Mouse (Mus musculus) megakaryocyte, adult 5-6 weeks (primary cell): Measurements from ENCODE around the gene Gtpbp6. TPM values are rescaled to one million over a fixed set of nuclear protein-coding genes. Genes with fewer than 3 reads are reported as not detected.
A peak's percentile ranks its signal among the peaks of the same experiment; 100 is the strongest.
"Not testable (repeated sequence)": the region's sequence is repeated elsewhere in the genome, so short reads cannot be mapped to it uniquely, and the experiment has no call there.

Experiments
- ATAC-seq: 2 replicates; pipeline ENCODE4 v1.8.0; 2016; ENCODE audit warnings: mild to moderate bottlenecking, inconsistent platforms; ENCODE audit not compliant: poor library complexity, severe bottlenecking
- total RNA-seq, 2 experiments: library from RNA; stranded (forward) in 1 of 2; stranded (reverse) in 1 of 2; fragments of 153-499, 151-499 nt in 1 of 2; fragments of 221-1000, 200-1000 nt in 1 of 2; gene quantifications; 2 replicates each; pipeline versions ENCODE4 v1.2.3 to v1.2.4; 2015 to 2017

The Gtpbp6 gene
- total RNA-seq, 2 experiments from 2014 or later = 14.5 to 17.9 TPM

- peak; percentile 29 for ATAC-seq
These were observed 6.9 kb downstream of the Gtpbp6 start for GRCm38 (mm10) chr5:110100921-110101631.

- no peak for ATAC-seq
These were observed 8.1 kb downstream of the Gtpbp6 start, which contains the start of gene Plcxd1 for GRCm38 (mm10) chr5:110099656-110100580. Gene Plcxd1, plus strand, starts transcription at chr5:110099969.

- ATAC-seq = no peak
These were observed 9.0 kb downstream of the Gtpbp6 start for GRCm38 (mm10) chr5:110098991-110099477.

- peak; percentile 38 for ATAC-seq
These were observed 13.2 kb downstream of the Gtpbp6 start for GRCm38 (mm10) chr5:110094847-110095213.

GRCm38 (mm10) chr5:110094030-110094846 lies 13.8 kb downstream of the Gtpbp6 start, which contains the start of gene Gm35315:
Gene Gm35315, minus strand, starts transcription at chr5:110094420.
- ATAC-seq = peak; percentile 99

GRCm38 (mm10) chr5:110091546-110091945 lies 16.5 kb downstream of the Gtpbp6 start:
- no peak for ATAC-seq

GRCm38 (mm10) chr5:110086161-110086866 lies 21.7 kb downstream of the Gtpbp6 start:
- no peak for ATAC-seq

GRCm38 (mm10) chr5:110082961-110083360 lies 25.0 kb downstream of the Gtpbp6 start:
- no peak for ATAC-seq

- ATAC-seq = not testable (repeated sequence)
These were observed 35.6 kb downstream of the Gtpbp6 start, which contains the start of gene Gm17655 for GRCm38 (mm10) chr5:110072413-110072812. Gene Gm17655, minus strand, starts transcription at chr5:110072513.

- peak; percentile 98 for ATAC-seq
These were observed 50.2 kb downstream of the Gtpbp6 start for GRCm38 (mm10) chr5:110057637-110058408.

Other genes starting within 250 kb of the Gtpbp6 start
- 7.4 and 15.5 TPM in 2 replicates for gene Gm15446, start 184.8 kb downstream of the Gtpbp6 start, total RNA-seq (2015)
- gene Gm15446, start 184.8 kb downstream of the Gtpbp6 start, total RNA-seq (2017) = 28.0 and 31.8 TPM in 2 replicates
- 15.3 and 20.1 TPM in 2 replicates for gene Zfp932, start 111.7 kb downstream of the Gtpbp6 start, total RNA-seq (2015)
- 39.2 and 50.6 TPM in 2 replicates for gene Zfp932, start 111.7 kb downstream of the Gtpbp6 start, total RNA-seq (2017)
- gene Gm17655, start 35.7 kb downstream of the Gtpbp6 start, total RNA-seq (2015) = 12.1 and 13.7 TPM in 2 replicates
- gene Gm17655, start 35.7 kb downstream of the Gtpbp6 start, total RNA-seq (2017) = 4.4 and 4.6 TPM in 2 replicates
- gene Gm35315, start 13.8 kb downstream of the Gtpbp6 start, total RNA-seq (2015) = 0.78 and 0.93 TPM in 2 replicates
- gene Gm35315, start 13.8 kb downstream of the Gtpbp6 start, total RNA-seq (2017) = 0.29 and 0.37 TPM in 2 replicates
- not detected in 2 replicates for gene Plcxd1, start 8.2 kb downstream of the Gtpbp6 start, total RNA-seq (2015)
- 0.11 TPM in 1 of 2 replicates, not detected in the other for gene Plcxd1, start 8.2 kb downstream of the Gtpbp6 start, total RNA-seq (2017)
- gene Zfp605, start 1.9 kb upstream of the Gtpbp6 start, total RNA-seq (2015) = 2.5 and 4.2 TPM in 2 replicates
- gene Zfp605, start 1.9 kb upstream of the Gtpbp6 start, total RNA-seq (2017) = 5.9 and 8.1 TPM in 2 replicates
- 45.7 and 49.6 TPM in 2 replicates for gene Chfr, start 27.6 kb upstream of the Gtpbp6 start, total RNA-seq (2015)
- 73.1 and 78.6 TPM in 2 replicates for gene Chfr, start 27.6 kb upstream of the Gtpbp6 start, total RNA-seq (2017)
- 11.9 and 12.6 TPM in 2 replicates for gene Golga3, start 68.5 kb upstream of the Gtpbp6 start, total RNA-seq (2015)
- 22.7 and 24.6 TPM in 2 replicates for gene Golga3, start 68.5 kb upstream of the Gtpbp6 start, total RNA-seq (2017)
- gene Ankle2, start 122.8 kb upstream of the Gtpbp6 start, total RNA-seq (2015) = 59.7 and 62.4 TPM in 2 replicates
- gene Ankle2, start 122.8 kb upstream of the Gtpbp6 start, total RNA-seq (2017) = 86.8 and 106 TPM in 2 replicates
- gene Pgam5, start 161.7 kb upstream of the Gtpbp6 start, total RNA-seq (2015) = 28.3 and 29.8 TPM in 2 replicates
- gene Pgam5, start 161.7 kb upstream of the Gtpbp6 start, total RNA-seq (2017) = 19.4 and 23.4 TPM in 2 replicates
- 3.0 and 5.2 TPM in 2 replicates for gene Pxmp2, start 178.0 kb upstream of the Gtpbp6 start, total RNA-seq (2015)
- gene Pxmp2, start 178.0 kb upstream of the Gtpbp6 start, total RNA-seq (2017) = 5.0 and 8.6 TPM in 2 replicates
- gene Pole, start 178.1 kb upstream of the Gtpbp6 start, total RNA-seq (2015) = 32.1 and 44.4 TPM in 2 replicates
- gene Pole, start 178.1 kb upstream of the Gtpbp6 start, total RNA-seq (2017) = 21.7 and 23.2 TPM in 2 replicates
- not detected in 2 replicates for gene P2rx2, start 235.0 kb upstream of the Gtpbp6 start, total RNA-seq (2015)
- gene P2rx2, start 235.0 kb upstream of the Gtpbp6 start, total RNA-seq (2017) = 0.11 TPM in 1 of 2 replicates, not detected in the other
- not detected in 2 replicates for gene Lrcol1, start 236.5 kb upstream of the Gtpbp6 start, total RNA-seq (2015)
- gene Lrcol1, start 236.5 kb upstream of the Gtpbp6 start, total RNA-seq (2017) = not detected in 2 replicates